Comparison of ENCODE assay signal across 1 mouse cellular context in genomic region chr16:38348217-38348761, GRCm38 (mm10).
A peak's percentile ranks its signal among the peaks of the same experiment; 100 is the strongest.
TF ChIP-seq lines count a peak whose summit lies in the region.

No protein-coding gene starts in this region.

TF ChIP-seq in myocyte, 11 proteins besides CTCF, POLR2A, EP300 and RAD21:
- TF ChIP-seq POLR2AphosphoS2 (IDR thresholded peaks at IDR 0.05; ENCODE audit: insufficient read length, low read depth) (peak; percentile 34), E2F4 (IDR thresholded peaks at IDR 0.05; ENCODE audit: insufficient read depth) (no peak)
